Mouse (Mus musculus) hindlimb bud, embryonic 11.5 days (tissue): Measurements from ENCODE around the gene Klf7.

Source experiments
- DNase-seq: peaks from one replicate; pipeline ENCODE4 v3.0.0-alpha.2; 2012; ENCODE audit warnings: low read depth, low spot score; ENCODE audit errors: extremely low spot score

The Klf7 gene

DNA sequence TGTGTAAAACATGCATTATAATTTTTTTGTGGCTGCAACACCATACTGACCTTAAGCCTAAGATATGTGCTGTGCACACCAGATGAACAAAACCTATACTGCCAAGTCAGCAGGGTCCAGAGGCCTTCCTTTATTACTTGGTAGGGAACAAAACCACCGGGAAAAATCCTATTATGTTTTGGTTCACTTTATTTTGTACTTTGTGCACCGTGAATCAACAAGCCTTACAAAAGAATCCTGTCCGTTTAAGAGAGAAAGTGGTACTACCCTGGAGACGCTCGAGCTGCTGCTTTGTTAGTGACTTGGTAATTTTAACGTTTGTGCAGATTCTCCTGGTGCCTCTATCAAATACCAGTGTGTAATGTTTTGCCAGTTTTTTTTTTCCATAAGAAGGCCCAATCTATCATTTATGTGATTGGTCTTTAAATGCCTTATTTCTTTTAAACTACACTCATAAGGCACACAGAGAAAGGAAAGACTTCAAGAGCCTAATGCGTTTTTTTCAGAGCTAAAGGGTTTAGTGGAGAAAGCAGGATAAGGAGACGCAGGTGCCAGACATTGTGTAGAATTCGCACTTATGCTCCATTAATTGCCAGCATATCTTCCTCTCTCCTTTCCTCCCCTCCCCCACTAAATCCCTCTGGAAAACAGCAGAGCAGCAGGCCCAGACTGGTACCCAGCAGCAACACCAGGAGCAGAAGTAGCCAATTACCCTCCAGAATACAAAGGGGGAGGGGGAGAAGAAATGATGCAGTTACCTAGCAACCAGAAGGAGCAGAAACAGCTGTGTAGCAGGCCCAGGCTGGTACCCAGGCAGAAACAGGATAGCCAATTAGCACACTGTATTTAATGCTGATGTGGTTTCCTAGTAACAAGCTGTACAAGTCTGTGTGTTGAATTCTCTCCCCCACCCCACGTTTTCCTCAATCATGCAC, 55.5 kb downstream of the Klf7 start:
- DNase-seq, result peak; percentile 60

DNA sequence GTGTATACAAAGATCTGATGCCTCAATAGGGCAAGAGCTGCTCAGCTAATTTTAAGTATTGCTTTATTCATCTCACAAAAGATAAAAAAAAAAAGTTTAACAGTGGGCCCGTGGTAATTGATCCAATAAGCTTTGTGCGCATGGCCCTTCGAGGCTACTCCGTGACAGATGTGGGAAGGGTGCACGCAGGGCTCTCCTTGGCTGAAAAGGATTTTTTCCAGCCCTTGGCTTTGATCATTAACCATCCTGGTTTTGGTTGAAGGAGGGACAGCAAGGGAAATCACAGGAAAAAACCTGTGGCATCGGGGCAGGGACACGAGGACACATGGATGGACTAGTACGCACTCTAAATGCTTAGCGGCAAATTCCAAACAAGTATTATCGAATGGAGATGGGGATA, 60.6 kb downstream of the Klf7 start:
- DNase-seq, result no peak

DNA sequence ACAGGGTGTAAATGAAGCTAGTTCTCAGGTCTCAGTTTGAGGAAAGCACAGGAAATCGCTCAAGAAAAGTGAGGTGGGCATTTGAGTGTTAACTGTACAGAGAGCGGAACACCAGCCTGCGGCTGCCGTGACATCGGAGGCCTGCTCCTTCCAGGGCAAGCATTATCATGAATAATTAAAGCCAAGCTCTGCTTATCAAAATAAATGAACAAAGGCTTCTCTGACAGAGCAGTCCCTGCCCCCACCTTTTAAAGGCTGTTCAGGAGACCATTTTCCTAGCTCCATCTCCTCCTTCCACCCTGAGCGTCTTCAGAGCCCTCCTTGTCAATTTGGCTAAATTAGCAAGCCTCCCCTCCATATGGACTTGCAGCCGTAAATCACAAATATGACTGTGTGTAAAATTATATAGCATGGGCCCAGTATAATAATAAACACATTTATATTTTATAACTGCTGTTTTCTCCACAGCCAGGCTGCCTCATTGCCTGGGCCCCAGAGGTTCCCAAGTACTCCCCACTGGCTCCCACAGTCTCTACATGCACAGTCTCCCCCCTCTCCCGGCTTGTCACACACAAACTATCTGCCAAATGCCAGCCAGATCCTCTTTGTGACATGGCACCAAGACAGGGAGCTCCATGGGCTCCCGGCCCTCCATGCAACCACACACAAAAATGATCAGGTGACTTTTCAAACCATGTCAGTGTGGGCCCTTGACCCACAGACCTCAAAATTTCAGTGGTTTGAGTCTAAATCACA, 61.2 kb downstream of the Klf7 start:
- DNase-seq, result no peak

DNA sequence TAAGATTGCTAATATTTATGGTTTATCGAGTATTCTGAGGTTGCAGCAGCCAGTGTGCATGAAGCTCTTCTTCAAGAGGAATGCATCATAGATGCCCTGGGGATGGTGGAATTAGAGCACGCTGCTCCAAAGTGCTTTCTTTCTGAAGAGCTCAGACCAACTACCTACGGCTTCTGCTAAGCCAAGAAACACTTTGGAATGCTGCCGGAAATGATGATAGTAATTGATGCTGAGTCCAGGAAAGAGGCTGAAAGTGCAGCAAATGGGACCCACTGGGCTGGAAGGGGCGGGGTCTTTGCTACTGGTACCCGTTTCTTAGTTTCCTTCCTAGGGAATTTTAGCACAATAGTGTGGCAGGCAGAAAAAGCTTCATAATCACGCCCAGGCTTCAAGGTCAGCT, 62.0 kb downstream of the Klf7 start:
- DNase-seq, result no peak

DNA sequence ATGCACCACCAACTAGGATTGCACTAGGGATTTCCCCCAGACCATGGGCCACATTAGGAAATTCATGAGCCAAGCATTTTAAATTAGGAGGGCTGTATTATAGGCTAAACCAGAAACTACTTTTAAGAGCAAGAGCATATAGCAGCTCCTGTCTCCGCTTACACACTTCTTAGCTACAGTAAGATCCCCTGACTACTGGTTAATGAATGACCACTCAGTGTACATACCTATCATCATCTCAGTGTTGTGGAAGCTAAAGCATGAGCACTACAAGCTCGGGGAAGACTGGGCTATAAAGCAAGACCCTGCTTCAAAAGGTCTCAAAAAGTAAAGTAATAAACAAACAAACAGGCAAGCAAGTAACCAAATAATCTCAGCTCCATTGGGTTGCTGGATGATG, 65.5 kb downstream of the Klf7 start:
- no peak for DNase-seq

DNA sequence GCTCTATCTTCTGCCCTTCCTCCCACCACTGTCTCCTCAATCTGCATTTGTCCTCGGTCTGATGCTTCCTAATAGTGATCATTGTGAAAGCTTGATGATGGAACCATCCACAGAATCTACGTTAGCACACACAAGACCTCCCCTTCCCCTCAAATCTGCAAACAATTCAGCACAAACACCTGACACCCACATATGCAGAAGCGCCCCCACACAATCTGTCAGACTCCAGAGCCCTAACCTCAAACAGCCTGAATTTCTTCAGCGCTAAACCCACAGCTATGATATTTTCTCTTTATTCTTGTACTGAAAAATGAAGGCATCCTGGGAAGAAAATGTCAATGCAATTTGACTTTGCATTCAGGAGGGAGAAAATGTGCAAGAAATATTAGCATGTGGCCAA, 66.1 kb downstream of the Klf7 start:
- DNase-seq, result no peak

DNA sequence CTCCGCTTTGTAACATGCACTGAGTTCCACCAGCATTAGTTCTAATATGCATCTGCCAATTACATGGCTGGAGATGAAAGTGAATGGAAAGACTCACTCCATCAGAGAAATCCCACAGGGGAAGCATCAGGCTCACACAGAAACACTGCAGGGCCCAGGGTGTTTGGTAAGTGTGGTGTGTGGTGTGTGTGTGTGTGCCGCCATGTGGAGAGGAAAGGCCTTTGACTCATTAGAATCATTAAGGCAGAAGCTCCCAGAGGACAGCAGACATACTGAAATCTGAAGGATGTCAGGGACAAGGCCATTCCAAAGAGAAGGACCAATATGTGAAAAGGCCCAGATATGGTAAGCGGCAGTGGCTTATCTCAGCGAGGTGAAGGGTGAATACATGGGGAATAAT, 66.9 kb downstream of the Klf7 start:
- DNase-seq, result no peak

- no peak for DNase-seq
These were observed 69.9 kb downstream of the Klf7 start for GRCm38 (mm10) chr1:64052069-64052750.

GRCm38 (mm10) chr1:64048567-64048966, 73.5 kb downstream of the Klf7 start:
- DNase-seq, result no peak

DNA sequence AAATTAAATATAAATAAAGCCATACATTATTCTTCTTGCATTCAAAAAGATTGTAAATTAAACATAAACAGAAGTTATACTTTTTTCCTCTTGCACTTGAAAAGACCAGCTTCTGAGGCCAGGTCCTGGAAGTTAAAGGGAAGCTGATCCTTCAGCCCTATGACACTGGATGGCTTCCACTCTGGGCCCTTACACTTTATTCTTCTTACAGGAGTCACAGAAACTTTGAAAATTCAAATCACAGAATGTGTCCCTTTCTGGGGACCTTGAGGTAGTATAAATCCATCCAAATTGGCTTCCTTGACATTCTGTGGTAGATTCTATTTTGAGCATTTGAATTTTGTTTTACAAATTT, 75.3 kb downstream of the Klf7 start:
- DNase-seq, result no peak

- no peak for DNase-seq
These were observed 75.8 kb downstream of the Klf7 start for GRCm38 (mm10) chr1:64046087-64046801.

DNA sequence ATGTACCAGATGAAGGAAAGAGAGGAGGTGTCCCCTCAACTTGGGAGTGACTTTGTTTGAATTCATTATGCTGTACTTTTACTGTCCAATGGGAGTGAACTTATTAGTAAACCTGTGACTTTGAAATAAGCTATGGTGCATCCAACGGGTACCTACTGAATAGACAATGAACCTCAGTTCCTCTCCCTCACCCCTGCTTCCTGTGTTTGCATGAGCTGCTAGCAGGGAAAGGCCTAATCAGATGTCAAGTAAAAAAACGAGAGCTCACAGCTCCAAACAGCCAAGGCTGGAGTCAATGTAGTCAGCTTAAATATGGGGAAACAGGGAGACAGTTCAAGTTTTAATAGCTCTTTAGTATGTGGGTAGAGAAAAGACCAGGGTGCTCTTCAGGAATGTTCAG, 77.5 kb downstream of the Klf7 start:
- DNase-seq, result no peak

GRCm38 (mm10) chr1:64040831-64041383, 81.2 kb downstream of the Klf7 start:
- no peak for DNase-seq

DNA sequence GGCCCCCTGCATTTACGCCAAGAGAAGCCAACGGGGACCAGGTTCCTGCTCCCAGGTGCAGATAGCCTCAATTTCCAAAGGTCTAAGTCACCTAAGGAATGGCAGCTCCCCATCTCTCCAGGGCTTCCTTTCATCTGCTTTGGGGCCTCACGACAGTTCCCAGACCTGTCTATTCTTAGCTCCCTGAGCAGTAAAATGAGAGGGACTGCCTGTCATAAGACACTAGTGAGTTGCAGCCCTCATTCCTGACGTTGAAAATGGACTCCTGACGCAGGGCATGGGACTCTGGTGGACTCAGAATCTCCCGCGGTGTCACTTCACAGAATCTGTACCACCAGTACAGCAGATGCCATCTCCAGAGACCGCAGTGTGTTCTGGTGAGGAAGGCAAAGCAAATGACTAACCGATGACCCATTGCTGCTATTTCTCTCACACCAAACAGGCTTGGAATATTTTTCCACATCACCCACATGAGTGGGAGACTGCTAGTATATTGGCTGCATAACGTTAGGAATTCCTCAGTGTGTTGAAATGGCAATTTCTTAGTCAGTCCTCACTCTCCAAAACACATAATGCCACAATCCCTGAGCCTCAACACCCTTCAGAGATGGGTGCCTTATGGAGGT, 81.9 kb downstream of the Klf7 start:
- DNase-seq, result no peak

- no peak for DNase-seq
These were observed 83.7 kb downstream of the Klf7 start for GRCm38 (mm10) chr1:64038343-64038742.

DNA sequence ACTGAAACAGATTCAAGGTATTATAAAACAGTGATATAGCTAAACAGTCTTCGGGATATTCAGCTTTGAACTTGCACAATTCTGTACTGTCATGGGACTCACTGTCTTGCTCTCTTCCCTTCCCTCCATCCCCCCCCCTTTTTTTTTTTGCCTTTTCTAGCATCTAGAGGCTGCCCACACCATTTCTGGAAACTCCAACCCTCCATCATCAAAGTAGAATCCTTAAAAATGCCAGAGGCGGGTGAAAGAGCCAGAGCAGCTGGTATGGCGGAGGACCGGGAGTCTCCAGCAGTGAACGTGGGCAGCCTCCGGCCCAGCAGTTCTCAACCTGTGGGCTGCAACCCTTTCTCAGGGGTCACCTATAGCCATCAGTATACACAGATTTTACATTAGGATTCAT, 84.3 kb downstream of the Klf7 start:
- DNase-seq, result no peak

GRCm38 (mm10) chr1:64036881-64037452, 85.1 kb downstream of the Klf7 start:
- no peak for DNase-seq

DNA sequence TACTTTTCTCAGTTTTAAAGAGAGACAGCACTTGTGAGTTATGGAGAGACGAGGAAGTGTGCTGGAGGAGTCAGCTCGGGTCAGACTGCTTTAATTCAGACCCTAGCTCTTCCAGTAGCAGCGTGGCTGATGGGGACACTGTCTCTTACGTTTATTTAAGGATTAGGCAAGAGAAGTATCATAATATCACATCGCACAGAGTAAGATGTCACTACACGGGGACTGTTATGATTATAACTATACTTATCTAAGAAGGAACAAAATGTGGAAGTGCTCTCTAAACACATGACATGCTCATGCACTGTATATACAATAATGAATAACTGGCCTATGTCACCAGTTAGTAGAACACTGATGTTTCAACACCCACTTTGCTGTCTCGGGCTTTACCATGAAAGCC, 86.3 kb downstream of the Klf7 start:
- DNase-seq, result no peak

- DNase-seq, result no peak
These were observed 86.8 kb downstream of the Klf7 start for GRCm38 (mm10) chr1:64035087-64035791.
